Mouse (Mus musculus) urinary bladder, postnatal 4 days (tissue): Measurements from ENCODE around the gene Rcc1.
"Not testable (repeated sequence)": the region's sequence is repeated elsewhere in the genome, so short reads cannot be mapped to it uniquely, and the experiment has no call there.

Experiments used
- DNase-seq, 2 experiments: peaks; one replicate each; pipeline ENCODE4 v3.0.0; 2021 to 2022; ENCODE audit warnings: low spot score in 2 of 2

Gene Rcc1

DNA sequence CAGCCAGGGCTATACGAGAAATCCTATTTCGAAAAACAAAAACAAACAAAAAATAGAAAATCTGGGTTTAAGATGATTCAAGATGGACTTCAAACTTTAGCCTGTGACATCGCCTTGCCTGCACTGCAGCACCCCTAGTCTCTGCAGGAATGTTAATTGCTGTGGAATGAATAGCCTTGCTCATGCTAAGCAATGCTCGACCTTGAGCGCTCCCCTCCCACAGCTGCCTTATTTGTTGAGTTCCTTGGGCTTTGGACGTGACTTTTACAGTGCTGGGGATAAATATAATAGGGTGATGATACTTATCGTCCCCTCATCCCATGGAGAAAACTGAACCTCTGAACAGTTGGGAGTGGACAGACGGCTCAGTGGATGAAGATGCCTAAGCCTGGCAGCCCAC is 37.7 kb downstream of the Rcc1 start:
- no peak for DNase-seq

DNA sequence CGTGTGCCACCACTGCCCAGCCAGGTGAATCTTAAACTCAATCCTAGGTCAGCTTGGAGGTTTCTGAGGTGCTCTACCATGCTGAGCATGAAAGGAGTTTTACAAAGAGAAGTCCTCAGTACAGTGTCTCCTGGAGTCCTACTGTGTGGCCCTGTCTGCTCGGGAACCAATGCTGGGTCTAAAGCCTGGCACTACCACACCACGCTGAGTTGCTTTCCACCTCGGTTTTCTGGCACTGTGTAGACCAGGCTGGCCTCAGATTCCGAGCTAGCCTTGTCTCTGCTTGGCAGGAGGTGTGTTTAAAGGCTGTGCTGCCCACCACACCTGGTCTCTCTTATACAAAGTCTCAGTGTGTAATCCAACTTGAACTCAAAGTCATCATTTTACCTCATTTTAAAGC is 40.8 kb downstream of the Rcc1 start:
- no peak for DNase-seq

DNA sequence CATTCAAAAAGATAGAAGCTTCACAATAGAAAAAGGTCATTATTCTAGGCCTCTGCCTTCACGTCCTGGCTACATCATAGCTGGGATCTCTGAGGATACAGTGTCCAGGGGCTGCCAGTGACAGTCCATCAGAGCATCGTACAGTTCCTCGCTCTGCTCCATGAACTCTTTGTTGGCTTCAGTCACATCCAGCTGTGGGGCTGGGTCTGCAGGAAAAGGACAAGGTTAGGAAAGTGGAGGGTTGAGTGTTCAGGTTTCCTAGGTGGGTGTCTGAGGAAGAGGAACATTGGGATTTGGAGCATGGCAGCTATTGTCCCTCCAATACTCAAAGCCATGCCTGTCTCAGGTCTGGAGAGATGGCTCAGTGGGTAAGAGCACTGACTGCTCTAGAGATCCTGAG is 41.6 kb downstream of the Rcc1 start:
- DNase-seq = no peak

DNA sequence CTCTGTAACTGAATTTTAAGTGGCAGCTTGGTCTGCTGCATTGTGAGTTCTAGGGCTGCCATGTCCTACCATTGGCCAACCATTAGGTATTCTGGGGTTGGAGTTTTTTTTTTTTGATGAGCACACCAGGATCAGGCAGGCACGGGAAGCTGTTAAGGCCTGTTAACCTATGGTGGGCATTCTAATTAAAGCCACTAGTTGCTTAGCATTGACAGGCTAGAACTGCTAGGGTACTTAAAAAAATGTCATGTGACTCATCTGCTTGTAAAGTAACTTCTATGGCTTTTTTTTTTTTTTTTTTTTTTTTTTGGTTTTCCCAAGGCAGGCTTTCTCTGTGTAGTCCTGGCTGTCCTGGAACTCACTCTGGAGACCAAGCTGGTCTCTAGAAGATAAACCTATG is 42.2 kb downstream of the Rcc1 start:
- DNase-seq = no peak

GRCm38 (mm10) chr4:132309849-132310472 is 43.4 kb downstream of the Rcc1 start:
- DNase-seq = no peak

DNA sequence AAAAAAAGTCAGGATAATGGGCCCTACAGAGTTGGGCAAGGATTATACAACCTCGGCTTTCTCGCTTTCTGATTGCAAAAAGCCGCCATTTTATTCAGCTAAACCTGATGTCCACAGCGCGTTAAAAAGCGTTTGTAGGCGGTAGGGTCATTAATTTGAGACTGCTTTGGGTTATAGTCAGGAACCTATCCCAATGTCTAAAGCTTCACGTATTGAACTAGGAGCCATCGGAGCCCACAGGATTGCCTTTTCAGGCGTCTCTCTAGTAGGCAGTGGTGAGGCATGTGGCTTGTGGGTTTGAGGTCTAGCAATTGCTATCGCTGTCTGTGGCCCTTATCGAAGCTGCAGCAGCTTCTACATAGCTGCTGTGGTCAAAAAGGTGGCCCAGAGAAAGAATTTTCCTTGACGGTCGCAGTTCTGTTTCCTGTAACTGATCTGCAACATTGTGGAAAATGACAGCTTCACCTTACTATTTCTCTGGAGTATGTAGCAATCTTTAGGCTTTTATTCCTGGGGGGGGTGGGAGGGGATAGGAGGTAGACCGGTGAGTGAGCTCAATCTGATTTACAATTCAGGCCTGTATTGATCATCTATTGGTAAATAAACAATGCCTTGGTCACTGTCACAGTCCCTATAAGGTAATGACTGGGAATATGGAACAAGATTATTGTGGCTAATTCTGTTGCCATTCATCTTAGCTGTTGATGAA is 44.1 kb downstream of the Rcc1 start:
- no peak for DNase-seq

GRCm38 (mm10) chr4:132308437-132309139 is 44.8 kb downstream of the Rcc1 start:
- peak; percentile 84 to 89 for DNase-seq

GRCm38 (mm10) chr4:132306004-132306403 is 47.4 kb downstream of the Rcc1 start:
- DNase-seq = no peak

DNA sequence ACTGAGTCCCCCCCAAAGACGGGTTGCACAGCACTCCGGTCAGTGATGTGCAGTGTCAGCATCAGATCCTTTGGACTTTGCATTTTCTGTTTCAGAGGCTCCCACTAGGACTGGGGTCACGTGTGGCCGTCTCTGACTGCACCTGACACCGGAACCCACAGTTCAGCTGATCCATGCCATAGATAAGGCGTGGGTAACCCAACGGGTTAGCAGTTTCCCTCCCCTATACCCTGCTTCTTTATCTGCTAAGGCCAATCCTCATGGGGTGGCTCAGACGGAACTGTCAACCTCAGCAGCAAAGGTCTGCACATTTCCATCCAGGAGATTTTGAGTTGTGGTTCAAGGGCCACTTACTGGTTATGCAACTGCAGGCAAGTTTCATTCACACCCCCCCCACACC is 48.1 kb downstream of the Rcc1 start:
- DNase-seq = no peak

DNA sequence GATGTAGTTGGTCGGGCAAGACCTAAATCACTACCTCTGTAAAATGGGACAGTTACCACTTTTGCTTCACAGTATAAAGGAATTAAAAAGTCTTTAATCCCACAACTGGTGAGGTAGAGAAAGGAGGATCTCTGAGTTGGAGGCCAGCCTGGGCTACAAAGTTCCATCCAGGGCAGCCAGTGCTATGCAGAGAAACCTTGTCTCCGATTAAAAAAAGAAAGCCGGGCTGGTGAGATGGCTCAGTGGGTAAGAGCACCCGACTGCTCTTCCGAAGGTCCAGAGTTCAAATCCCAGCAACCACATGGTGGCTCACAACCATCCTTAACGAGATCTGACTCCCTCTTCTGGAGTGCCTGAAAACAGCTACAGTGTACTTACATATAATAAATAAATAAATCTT is 49.9 kb downstream of the Rcc1 start:
- DNase-seq = not testable (repeated sequence)

- DNase-seq = peak; percentile 52 to 72
Measured at GRCm38 (mm10) chr4:132302939-132303479, 50.4 kb downstream of the Rcc1 start, which contains the start of gene Rab42. Rab42 (minus strand) TSS chr4:132303385.

DNA sequence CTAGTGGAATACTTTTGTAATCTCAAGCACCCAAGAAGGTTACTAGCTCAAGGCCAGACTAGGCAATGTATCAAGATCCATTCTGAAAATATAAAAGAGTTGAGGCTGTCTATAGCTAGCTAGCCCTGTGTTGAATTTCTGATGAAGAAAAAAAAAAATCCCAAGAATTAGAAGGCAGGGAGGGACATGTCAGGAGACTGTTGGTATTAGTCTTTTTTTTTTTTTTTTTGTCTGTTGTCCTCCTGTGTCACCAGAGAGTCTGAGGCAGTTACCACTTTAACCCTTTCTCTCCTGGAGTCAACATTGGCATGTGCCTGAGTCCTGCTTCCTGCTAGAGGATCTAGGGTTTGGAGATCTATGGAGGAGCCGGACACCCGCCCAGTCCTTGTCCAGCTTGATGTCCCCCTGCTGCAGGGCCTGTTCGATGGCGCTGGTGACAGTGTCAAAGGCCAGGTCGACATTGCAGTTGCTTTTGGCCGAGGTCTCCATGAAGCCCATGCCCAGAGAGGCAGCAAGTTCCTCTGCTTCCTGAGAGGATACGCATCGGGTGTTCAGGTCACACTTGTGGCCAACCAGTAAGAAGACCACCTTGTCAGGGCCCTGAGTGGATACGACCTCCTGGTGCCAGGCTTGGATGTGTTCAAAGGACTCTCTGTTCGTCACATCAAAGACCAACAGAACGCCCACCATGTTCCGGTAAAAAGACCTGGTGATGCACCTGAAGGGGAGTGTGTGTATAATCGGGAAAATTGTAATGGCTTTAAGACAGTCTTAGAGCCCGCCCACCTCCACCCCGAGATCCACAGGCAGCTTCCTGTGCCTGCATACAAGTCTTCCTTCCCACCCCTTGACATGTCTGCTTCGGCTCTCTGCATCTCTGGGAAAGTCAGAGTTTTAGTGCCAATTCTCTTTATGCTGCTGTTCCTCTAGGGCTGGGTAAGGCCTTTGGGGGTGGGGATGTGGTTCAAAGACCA is 51.2 kb downstream of the Rcc1 start:
- peak in 1 of 2 experiments; percentile 52 for DNase-seq

DNA sequence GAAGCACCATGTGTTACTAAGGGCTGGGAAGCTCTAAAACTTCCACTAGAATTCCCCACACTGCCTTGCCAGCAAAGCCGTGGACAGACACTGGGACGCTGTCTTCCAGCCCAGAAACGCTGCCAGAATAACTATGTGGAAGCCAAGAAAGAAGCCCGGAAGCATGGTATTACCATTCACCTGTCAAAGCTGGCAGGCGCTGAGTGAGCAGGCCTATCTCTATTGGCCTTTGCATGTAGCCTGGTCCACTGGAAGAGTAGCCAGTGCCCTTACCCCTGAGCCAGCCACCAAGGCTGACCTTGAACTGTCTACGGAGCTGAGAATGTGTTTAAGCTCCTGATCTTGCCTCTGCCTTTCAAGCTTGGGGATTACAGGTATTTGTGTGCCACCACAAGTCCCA is 51.9 kb downstream of the Rcc1 start:
- DNase-seq = peak in 1 of 2 experiments; percentile 36

- DNase-seq = no peak
Measured at GRCm38 (mm10) chr4:132299849-132300248, 53.6 kb downstream of the Rcc1 start.

- DNase-seq = no peak
Measured at GRCm38 (mm10) chr4:132295696-132296390, 57.6 kb downstream of the Rcc1 start.

- no peak for DNase-seq
Measured at GRCm38 (mm10) chr4:132293682-132294240, 59.6 kb downstream of the Rcc1 start.

- DNase-seq = no peak
Measured at GRCm38 (mm10) chr4:132292988-132293387, 60.4 kb downstream of the Rcc1 start.

DNA sequence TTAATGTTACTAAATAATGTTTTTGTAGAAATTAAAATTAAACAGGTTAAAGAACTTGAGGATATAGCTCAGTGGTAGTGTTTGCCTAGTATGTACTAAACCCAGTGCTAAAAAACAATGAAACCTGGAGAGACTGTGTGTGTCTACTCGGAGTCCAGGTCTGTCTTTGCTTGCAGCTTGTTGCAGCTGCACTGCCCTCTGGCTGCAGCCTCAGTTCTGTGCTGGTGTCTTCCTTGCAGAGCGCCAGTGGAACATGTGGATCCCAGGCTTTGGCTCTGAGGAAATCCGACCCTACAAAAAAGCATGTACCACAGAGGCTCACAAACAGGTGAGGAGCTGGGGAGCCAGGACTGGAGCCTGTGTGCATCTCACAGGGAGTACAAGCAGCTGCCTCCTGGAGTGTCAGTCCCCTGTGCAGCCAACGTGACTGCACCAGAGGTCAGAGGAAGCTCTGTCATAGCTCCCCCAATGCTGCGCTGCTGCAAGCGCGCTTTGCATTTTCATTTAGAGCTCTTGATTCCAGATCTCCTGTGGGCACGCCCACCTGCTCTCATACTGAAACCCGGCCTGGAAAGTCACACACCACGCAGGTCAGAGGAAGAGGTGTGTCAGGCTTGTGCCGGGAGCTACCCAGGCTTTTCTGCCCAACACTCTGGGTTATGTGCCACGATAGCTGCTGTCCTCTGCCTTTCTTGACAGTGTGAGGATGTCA is 61.6 kb downstream of the Rcc1 start:
- DNase-seq = no peak

DNA sequence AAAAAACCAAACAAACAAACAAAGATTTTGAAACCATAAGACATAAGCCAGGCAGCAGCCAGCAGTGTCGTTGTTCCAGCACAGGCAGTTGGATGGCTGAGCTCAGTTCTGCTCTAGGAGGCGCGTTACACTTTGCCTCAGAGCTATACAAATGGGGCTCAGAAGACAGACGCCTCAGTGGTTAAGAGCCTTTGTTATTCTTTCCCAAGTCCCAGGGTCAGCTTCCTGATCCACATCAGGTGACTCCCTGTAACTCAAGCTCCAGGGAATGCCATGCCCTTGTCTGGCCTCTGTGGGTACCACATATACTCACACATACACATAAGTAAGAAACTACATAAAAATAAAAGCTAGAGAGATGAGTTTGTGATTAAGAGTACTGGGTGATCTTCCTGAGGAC is 62.3 kb downstream of the Rcc1 start:
- DNase-seq = no peak

DNA sequence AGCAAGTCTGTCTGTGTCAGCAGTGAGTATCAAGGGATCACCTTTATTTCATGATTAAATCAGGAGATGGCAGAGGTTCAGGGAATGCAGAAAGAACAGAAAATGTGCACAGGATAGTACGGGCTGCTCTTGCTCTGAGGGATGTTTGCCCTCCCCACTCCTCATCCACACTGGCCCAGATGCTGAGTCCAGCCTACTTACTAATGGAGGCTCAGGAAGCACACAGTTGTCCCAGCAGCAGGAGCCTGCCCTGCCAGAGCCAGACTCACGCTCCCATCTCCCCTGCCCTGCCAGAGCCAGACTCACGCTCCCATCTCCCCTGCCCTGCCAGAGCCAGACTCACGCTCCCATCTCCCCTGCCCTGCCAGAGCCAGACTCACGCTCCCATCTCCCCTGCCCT is 64.6 kb downstream of the Rcc1 start:
- DNase-seq = not testable (repeated sequence)
